Comparison of ENCODE assay signal across 8 mouse cellular contexts in genomic region chr12:108792152-108792545, GRCm38 (mm10). TPM values are rescaled to one million over a fixed set of nuclear protein-coding genes. Genes with fewer than 3 reads are reported as not detected.
DNase-seq lines count a peak whose midpoint lies in the region; ATAC-seq lines count a peak whose summit lies in the region.

No protein-coding gene starts in this region.

- H3K4me2 ChIP-seq in hindbrain, embryonic 12.5 days (replicated peaks), result peak overlapping the region; percentile 66

- H3K27ac ChIP-seq in hindbrain, embryonic 12.5 days, result peak overlapping the region; percentile 100

- peak; percentile 92 for DNase-seq in NIH3T3 (ENCODE audit: low read depth)
- peak; percentile 77 for DNase-seq in cerebellum, adult 8-10 months
- peak; percentile 75 for DNase-seq in forelimb bud, embryonic 11.5 days (ENCODE audit: low read depth, low spot score)
- peak; percentile 73 to 78 for DNase-seq in left cerebral cortex, adult 18-20 months (ENCODE audit: low spot score in 2 of 2)
- DNase-seq in lung, postnatal 4 days, result peak; percentile 88 to 89
- DNase-seq in retina, postnatal 7 days (ENCODE audit: low read depth, low spot score), result peak; percentile 76
- peak; percentile 38 for DNase-seq in urinary bladder, postnatal 10 days (ENCODE audit: low spot score)

- H3K27me3 ChIP-seq in hindbrain, embryonic 12.5 days, result no peaks in the 10 kb centered on the region

- peaks cover 29% of the 10 kb centered on the region for H3K4me1 ChIP-seq in hindbrain, embryonic 12.5 days

- no peaks in the 10 kb centered on the region for H3K9me3 ChIP-seq in hindbrain, embryonic 12.5 days (replicated peaks)

- ATAC-seq in hindbrain, embryonic 12.5 days (ENCODE audit: low FRiP score), result peak; percentile 42

- WGBS in hindbrain, embryonic 12.5 days, result under 1% methylated on average over 52 of the region's 52 CpGs

- peak overlapping the region; percentile 97 for H3K9ac ChIP-seq in hindbrain, embryonic 12.5 days

- H3K36me3 ChIP-seq in hindbrain, embryonic 12.5 days, result no peaks in the 10 kb centered on the region

- H3K4me3 ChIP-seq in hindbrain, embryonic 12.5 days, result peak overlapping the region; percentile 99

RNA-seq across cellular contexts. Expression of gene Yy1, which starts 0.6 kb away (rescaled TPM):
- 16.2 and 18.3 TPM in 2 replicates for polyA plus RNA-seq in hindbrain, embryonic 12.5 days (2016; fragmentation: Nextera tagmentation; extraction: Ambion mirVana)
- total RNA-seq in left cerebral cortex, adult 18-20 months (2021), result 10 to 100 TPM; 47.6 to 48.6 TPM

RNA-seq across cellular contexts. Expression of gene Slc25a29, which starts 43.5 kb away (rescaled TPM):
- polyA plus RNA-seq in hindbrain, embryonic 12.5 days (2016; fragmentation: Nextera tagmentation; extraction: Ambion mirVana), result 13.7 and 15.1 TPM in 2 replicates
- 10 to 100 TPM; 14.3 to 15.3 TPM for total RNA-seq in left cerebral cortex, adult 18-20 months (2021)

RNA-seq across cellular contexts. Expression of gene Slc25a47, which starts 43.7 kb away (rescaled TPM):
- polyA plus RNA-seq in hindbrain, embryonic 12.5 days (2016; fragmentation: Nextera tagmentation; extraction: Ambion mirVana), result 10.3 and 11.1 TPM in 2 replicates
- 1 to 10 TPM; 8.6 to 9.1 TPM for total RNA-seq in left cerebral cortex, adult 18-20 months (2021)

Comparison
In these comparisons a context has a peak if more than half of its experiments do, and no peak if none do; other contexts are left out.
1. Peak in every context shown above with its lines: DNase-seq, ATAC-seq, H3K4me3 ChIP-seq and H3K27ac ChIP-seq.
2. DNase-seq: peak in every context shown above with its lines; median percentile 92 in NIH3T3; 88 in lung, postnatal 4 days; 77 in cerebellum, adult 8-10 months; 76 in retina, postnatal 7 days; 76 in left cerebral cortex, adult 18-20 months; 75 in forelimb bud, embryonic 11.5 days; 38 in urinary bladder, postnatal 10 days.